Mouse (Mus musculus) CH12.LX (cell line): Measurements from ENCODE around the gene Prss35. TPM values are rescaled to one million over a fixed set of nuclear protein-coding genes. Genes with fewer than 3 reads are reported as not detected.

ENCODE experiments used
- DNase-seq: peaks from one replicate; pipeline ENCODE4 v3.0.0-alpha.2; 2013; ENCODE audit errors: extremely low read depth
- H3K27ac ChIP-seq: 2 replicates; pipeline ENCODE4 v1.5.1; 2012; ENCODE audit warnings: low read depth, mild to moderate bottlenecking, control low read depth, moderate library complexity; ENCODE audit not compliant: insufficient read depth
- H3K27me3 ChIP-seq: replicated peaks from 2 replicates; pipeline ENCODE3; 2012; ENCODE audit warnings: inconsistent platforms
- H3K36me3 ChIP-seq, 2 experiments: replicated peaks in 1 of 2; 2 replicates each; pipeline versions ENCODE3 to v1.6.1; 2012; ENCODE audit warnings: inconsistent platforms in 1 of 2, low read length in 1 of 2, mild to moderate bottlenecking in 1 of 2, mixed read lengths in 1 of 2, moderate library complexity in 1 of 2; ENCODE audit not compliant: control insufficient read depth in 1 of 2, insufficient read depth in 1 of 2
- H3K4me1 ChIP-seq, 2 experiments: 2 replicates each; pipeline ENCODE4 v1.6.1; 2012; ENCODE audit warnings: inconsistent platforms in 1 of 2, moderate library complexity in 1 of 2; ENCODE audit not compliant: insufficient read depth in 2 of 2, control insufficient read depth in 1 of 2
- H3K4me2 ChIP-seq: 2 replicates; pipeline ENCODE4 v1.6.1; 2012; ENCODE audit warnings: low read depth, mild to moderate bottlenecking, control low read depth; ENCODE audit not compliant: poor library complexity, insufficient read depth, severe bottlenecking
- H3K4me3 ChIP-seq, 3 experiments: fragments of 150-350 bp in 1 of 3; sonication (generic) in 1 of 3; replicated peaks in 1 of 3; 2 replicates each; pipeline versions ENCODE3 to v1.5.1; 2011 to 2012; ENCODE audit warnings: low read depth in 2 of 3, low read length in 2 of 3, mild to moderate bottlenecking in 2 of 3, moderate library complexity in 2 of 3, control low read depth in 1 of 3, improper control_type of control experiment in 1 of 3, inconsistent platforms in 1 of 3, mixed read lengths in 1 of 3; ENCODE audit not compliant: poor library complexity in 1 of 3
- H3K79me2 ChIP-seq: replicated peaks from 2 replicates; pipeline ENCODE4 v1.6.1; 2012; ENCODE audit warnings: mild to moderate bottlenecking, moderate library complexity; ENCODE audit not compliant: control insufficient read depth, poor library complexity, insufficient read depth, severe bottlenecking; ENCODE audit errors: extremely low read depth
- H3K9ac ChIP-seq: 2 replicates; pipeline ENCODE4 v1.6.1; 2012; ENCODE audit warnings: low read depth, mild to moderate bottlenecking, control low read depth, moderate library complexity; ENCODE audit not compliant: insufficient read depth
- H3K9me3 ChIP-seq: replicated peaks from 2 replicates; pipeline ENCODE3; 2012; ENCODE audit warnings: low read length, inconsistent platforms, mixed read lengths
- CTCF ChIP-seq, 2 experiments: IDR thresholded peaks in 1 of 2; conservative IDR thresholded peaks in 1 of 2; 2 replicates each; pipeline ENCODE4 v1.5.1; 2011 to 2012; ENCODE audit warnings: low read depth in 2 of 2, low read length in 2 of 2, improper control_type of control experiment in 1 of 2, inconsistent platforms in 1 of 2, mild to moderate bottlenecking in 1 of 2, moderate library complexity in 1 of 2
- ETS1 ChIP-seq: conservative IDR thresholded peaks from 2 replicates; pipeline ENCODE4 v1.6.1; 2012; ENCODE audit warnings: low read depth, mild to moderate bottlenecking, inconsistent platforms, low read length, improper control_type of control experiment, moderate library complexity
- JUN ChIP-seq: IDR thresholded peaks from 2 replicates; pipeline ENCODE4 v1.6.1; 2011; ENCODE audit warnings: low read depth, mild to moderate bottlenecking, low read length, improper control_type of control experiment, moderate library complexity; ENCODE audit not compliant: insufficient read depth
- KAT2A ChIP-seq: IDR thresholded peaks from 2 replicates; pipeline ENCODE4 v1.6.1; 2012; ENCODE audit warnings: low read length, improper control_type of control experiment, inconsistent platforms; ENCODE audit not compliant: insufficient replicate concordance
- MAZ ChIP-seq: IDR thresholded peaks from 2 replicates; pipeline ENCODE4 v1.6.1; 2012; ENCODE audit warnings: low read depth, mild to moderate bottlenecking, inconsistent platforms, low read length, improper control_type of control experiment, moderate library complexity
- POLR2A ChIP-seq: IDR thresholded peaks from 2 replicates; pipeline ENCODE4 v1.6.1; 2011; ENCODE audit warnings: low read depth, mild to moderate bottlenecking, improper control_type of control experiment, low read length
- POLR2AphosphoS2 ChIP-seq: IDR thresholded peaks from 2 replicates; pipeline ENCODE4 v1.6.1; 2011; ENCODE audit warnings: low read depth, low read length, improper control_type of control experiment
- SMC3 ChIP-seq: IDR thresholded peaks from 2 replicates; pipeline ENCODE4 v1.6.1; 2011; ENCODE audit warnings: low read depth, low read length, improper control_type of control experiment
- TCF12 ChIP-seq: IDR thresholded peaks from 2 replicates; pipeline ENCODE4 v1.6.1; 2014; ENCODE audit warnings: low read depth, mild to moderate bottlenecking, inconsistent platforms, low read length, improper control_type of control experiment
- UBTF ChIP-seq: IDR thresholded peaks from 2 replicates; pipeline ENCODE4 v1.6.1; 2012; ENCODE audit warnings: low read depth, mild to moderate bottlenecking, inconsistent platforms, low read length, improper control_type of control experiment, moderate library complexity
- USF1 ChIP-seq: IDR thresholded peaks from 2 replicates; pipeline ENCODE4 v1.6.1; 2014; ENCODE audit warnings: low read depth, mild to moderate bottlenecking, inconsistent platforms, low read length, improper control_type of control experiment
- USF2 ChIP-seq: conservative IDR thresholded peaks from 2 replicates; pipeline ENCODE4 v1.6.1; 2011; ENCODE audit warnings: low read depth, low read length, improper control_type of control experiment
- ZKSCAN1 ChIP-seq: IDR thresholded peaks from 2 replicates; pipeline ENCODE4 v1.6.1; 2012; ENCODE audit warnings: low read depth, inconsistent platforms, low read length, improper control_type of control experiment, borderline replicate concordance
- ZMIZ1 ChIP-seq: IDR thresholded peaks from 2 replicates; pipeline ENCODE4 v1.6.1; 2012; ENCODE audit warnings: low read depth, mild to moderate bottlenecking, inconsistent platforms, low read length, improper control_type of control experiment
- dilution Hi-C: fragments of 300-500 bp; cut with MboI; formaldehyde crosslinking; loops from 2 replicates; pipeline ENCODE4 v1.14.3; 2020; ENCODE audit warnings: low sequenced_read_pairs; ENCODE audit not compliant: extremely low pct_unique_long_range_greater_than_20kb, extremely low pct_ligation_motif_present
- in situ Hi-C: fragments of 300-500 bp; cut with MboI; formaldehyde crosslinking; loops from 3 replicates; pipeline ENCODE4 v1.14.3; 2019; ENCODE audit warnings: low sequenced_read_pairs, low pct_ligation_motif_present, low pct_unique_long_range_greater_than_20kb, mixed read lengths
- polyA plus RNA-seq: library from polyadenylated mRNA; unstranded; fragments of >175 nt; gene quantifications from 2 replicates; pipeline ENCODE4 v1.2.1, GENCODE M21; 2012; ENCODE audit warnings: low read depth; ENCODE audit not compliant: insufficient read length
- total RNA-seq, 2 experiments: library from RNA; depleted of rRNA; stranded (reverse); fragments of 300-350 nt in 1 of 2; fragments of >200 nt in 1 of 2; gene quantifications; 2 replicates each; pipeline ENCODE4 v1.2.3; 2012 to 2014

Prss35 gene
- total and polyA plus RNA-seq, 3 experiments: not detected

DNA sequence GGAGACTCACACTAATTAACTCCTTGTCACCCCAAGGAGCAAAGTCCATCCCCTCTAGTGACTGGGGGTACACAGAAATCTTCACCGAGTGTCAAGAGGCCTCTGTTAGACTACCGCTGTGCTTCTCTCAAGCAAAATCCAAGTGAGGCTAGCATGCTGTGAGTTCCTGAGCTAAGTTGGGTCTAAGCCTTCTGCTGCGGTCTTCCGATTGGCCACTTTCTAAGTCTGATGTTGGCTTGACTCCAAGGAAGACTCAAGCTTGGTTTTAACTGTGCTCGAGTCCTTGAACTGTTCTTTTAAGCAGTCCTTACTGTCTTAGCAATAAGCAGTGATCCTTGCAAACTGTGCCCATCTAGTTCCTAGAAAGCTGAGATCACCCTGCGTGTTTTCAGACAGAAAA, 45.7 kb downstream of the Prss35 start:
- Histone ChIP-seq H3K27ac (no peak overlapping the region), H3K27me3 (no peaks in the 10 kb centered on the region), H3K36me3 (no peaks in the 10 kb centered on the region)
- in situ Hi-C loops: no loop called here
- dilution Hi-C loops: no loop called here
- TF ChIP-seq ZMIZ1: no peak
- TF ChIP-seq USF1: no peak
- TF ChIP-seq POLR2A: no peak
- TF ChIP-seq ETS1: no peak
- no peak for TF ChIP-seq KAT2A
- no peak for TF ChIP-seq POLR2AphosphoS2
- TF ChIP-seq UBTF: no peak
- TF ChIP-seq SMC3: no peak
- TF ChIP-seq USF2: no peak
- no peak for TF ChIP-seq JUN
- TF ChIP-seq ZKSCAN1: no peak
- no peak for TF ChIP-seq MAZ
- no peak for TF ChIP-seq CTCF (conservative IDR thresholded peaks at IDR 0.05 in 1 of 2, IDR thresholded peaks at IDR 0.05 in 1 of 2; ENCODE audit: low read depth in 2 of 2, low read length in 2 of 2)
- TF ChIP-seq, all 38 proteins: peak for 0
- no peak overlapping the region for H3K4me3 ChIP-seq
- no peak for DNase-seq
- H3K9me3 ChIP-seq: no peaks in the 10 kb centered on the region
- H3K79me2 ChIP-seq: no peaks in the 10 kb centered on the region
- no peak overlapping the region for H3K4me2 ChIP-seq
- peaks cover 4 to 10% of the 10 kb centered on the region in 2 experiments; a peak in 1 of 4 replicates for H3K4me1 ChIP-seq
- no peak overlapping the region for H3K9ac ChIP-seq

DNA sequence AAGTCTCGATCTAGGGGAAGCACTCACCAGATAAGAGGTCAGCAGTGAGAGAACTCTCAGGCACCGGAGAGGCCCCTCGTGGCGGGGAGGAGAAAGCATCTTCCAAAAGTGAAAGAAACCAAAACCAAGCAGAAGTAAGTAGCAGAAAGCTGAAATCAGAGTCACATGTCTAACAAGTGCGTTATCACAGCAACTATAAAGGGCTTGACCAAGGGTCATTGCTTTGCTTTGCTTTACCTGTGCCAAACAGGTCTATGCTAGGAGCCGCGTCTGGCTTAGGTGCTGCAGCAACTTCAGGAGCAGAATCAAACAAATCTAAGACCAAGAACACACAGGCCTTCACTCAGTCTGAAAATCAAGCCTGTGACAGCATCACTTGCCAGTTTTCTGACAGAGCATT, 48.5 kb downstream of the Prss35 start:
- Histone ChIP-seq H3K79me2 (no peaks in the 10 kb centered on the region), H3K27ac (no peak overlapping the region), H3K9me3 (no peaks in the 10 kb centered on the region), H3K36me3 (no peaks in the 10 kb centered on the region), H3K27me3 (no peaks in the 10 kb centered on the region), H3K4me2 (peak overlapping the region; percentile 42; the same call in 1 of the 2 replicates), H3K4me3 (no peak overlapping the region), H3K4me1 (peaks cover 4 to 10% of the 10 kb centered on the region in 2 experiments; a peak in 1 of 4 replicates), H3K9ac (no peak overlapping the region; the same call in 1 of the 2 replicates)
- DNase-seq: peak; percentile 21
- in situ Hi-C loops (no loop called here), dilution Hi-C loops (no loop called here)
- no peak for TF ChIP-seq KAT2A
- peak; percentile 33 for TF ChIP-seq SMC3
- peak in 1 of 2 experiments; percentile 46; a peak in 2 of 4 replicates for TF ChIP-seq CTCF (conservative IDR thresholded peaks at IDR 0.05 in 1 of 2, IDR thresholded peaks at IDR 0.05 in 1 of 2; ENCODE audit: low read depth in 2 of 2, low read length in 2 of 2)

DNA sequence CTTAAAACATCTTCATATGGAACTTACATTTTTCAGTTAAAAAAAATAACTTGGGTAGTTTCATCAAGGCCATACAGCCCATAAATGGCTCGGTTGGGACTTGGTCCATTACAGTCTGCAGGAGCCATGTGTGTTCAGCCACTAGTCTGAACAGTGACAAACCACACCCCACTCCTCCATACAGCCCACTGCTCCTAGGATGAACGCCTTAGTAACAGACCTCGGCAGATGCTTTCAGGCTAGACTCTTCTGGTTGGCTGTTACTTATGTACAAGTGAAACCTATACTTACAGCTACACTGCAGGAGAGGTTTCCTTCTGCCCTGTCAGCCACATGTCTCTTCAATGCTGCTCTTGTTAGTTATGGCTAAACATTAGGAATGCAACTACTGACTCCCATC, 51.8 kb downstream of the Prss35 start:
- TF ChIP-seq USF1 (no peak), TCF12 (no peak), ZMIZ1 (no peak)
- TF ChIP-seq, all 38 proteins: peak for 0
- no peak for DNase-seq

More for the DNA sequence above, 51.8 kb downstream of the Prss35 start:
- peaks cover 4 to 10% of the 10 kb centered on the region in 2 experiments; a peak in 1 of 4 replicates for H3K4me1 ChIP-seq
- no peak overlapping the region for H3K4me2 ChIP-seq
- in situ Hi-C loops: no loop called here
- H3K27ac ChIP-seq: no peak overlapping the region
- no peak overlapping the region for H3K9ac ChIP-seq
- no peaks in the 10 kb centered on the region for H3K9me3 ChIP-seq
- dilution Hi-C loops: no loop called here
- no peaks in the 10 kb centered on the region for H3K27me3 ChIP-seq
- no peaks in the 10 kb centered on the region for H3K36me3 ChIP-seq
- no peaks in the 10 kb centered on the region for H3K79me2 ChIP-seq
- H3K4me3 ChIP-seq: no peak overlapping the region
